Mouse (Mus musculus) heart, embryonic 13.5 days (tissue): ENCODE data around the gene Lsm7. TPM values are rescaled to one million over a fixed set of nuclear protein-coding genes. Genes with fewer than 3 reads are reported as not detected.
"Not testable (repeated sequence)": the region's sequence is repeated elsewhere in the genome, so short reads cannot be mapped to it uniquely, and the experiment has no call there.

Experiments used
- ATAC-seq: fragments of 200-750 bp; cut with Nextera tagmentation; 2 replicates; pipeline ENCODE4 v1.8.0; 2017; ENCODE audit warnings: moderate TSS enrichment; ENCODE audit not compliant: insufficient number of reproducible peaks, low FRiP score, low TSS enrichment; ENCODE audit errors: extremely low read depth
- H3K27ac ChIP-seq: fragments of 300-500 bp; sonication (generic); replicated peaks from 2 replicates; pipeline ENCODE4 v1.5.1; 2015; ENCODE audit warnings: moderate library complexity, mild to moderate bottlenecking, inconsistent platforms
- H3K27me3 ChIP-seq: fragments of 300-500 bp; sonication (generic); replicated peaks from 2 replicates; pipeline ENCODE4 v1.6.1; 2015; ENCODE audit warnings: mild to moderate bottlenecking, inconsistent platforms
- H3K36me3 ChIP-seq: fragments of 300-500 bp; sonication (generic); 2 replicates; pipeline ENCODE4 v1.6.1; 2015; ENCODE audit warnings: mild to moderate bottlenecking, inconsistent platforms
- H3K4me1 ChIP-seq: fragments of 300-500 bp; sonication (generic); 2 replicates; pipeline ENCODE4 v1.6.1; 2015; ENCODE audit warnings: inconsistent platforms
- H3K4me2 ChIP-seq: fragments of 300-500 bp; sonication (generic); 2 replicates; pipeline ENCODE4 v1.6.1; 2015; ENCODE audit warnings: inconsistent platforms, mild to moderate bottlenecking, moderate library complexity
- H3K4me3 ChIP-seq: fragments of 300-500 bp; sonication (generic); 2 replicates; pipeline ENCODE4 v1.5.1; 2015; ENCODE audit warnings: moderate library complexity, mild to moderate bottlenecking, inconsistent platforms
- H3K9ac ChIP-seq: fragments of 300-500 bp; sonication (generic); 2 replicates; pipeline ENCODE4 v1.6.1; 2015; ENCODE audit warnings: inconsistent platforms, mild to moderate bottlenecking, moderate library complexity
- H3K9me3 ChIP-seq: fragments of 300-500 bp; sonication (generic); 2 replicates; pipeline ENCODE4 v1.6.1; 2016; ENCODE audit warnings: inconsistent platforms
- WGBS: fragments of 180-500 bp; shearing (Covaris S2); methylation state at CpG from one replicate; pipeline ENCODE4 v1.1.7; 2015; ENCODE audit warnings: mixed read lengths; 5-methylcytosine and 5-hydroxymethylcytosine counted together
- polyA plus RNA-seq: library from polyadenylated mRNA; unstranded; fragments of >200 nt; fragmentation: Nextera tagmentation; extraction: Ambion mirVana; gene quantifications from 2 replicates; pipeline ENCODE4 v1.2.1, GENCODE M21; 2015

Lsm7 gene
- polyA plus RNA-seq, 1 experiment from 2014 or later = 157 TPM

DNA sequence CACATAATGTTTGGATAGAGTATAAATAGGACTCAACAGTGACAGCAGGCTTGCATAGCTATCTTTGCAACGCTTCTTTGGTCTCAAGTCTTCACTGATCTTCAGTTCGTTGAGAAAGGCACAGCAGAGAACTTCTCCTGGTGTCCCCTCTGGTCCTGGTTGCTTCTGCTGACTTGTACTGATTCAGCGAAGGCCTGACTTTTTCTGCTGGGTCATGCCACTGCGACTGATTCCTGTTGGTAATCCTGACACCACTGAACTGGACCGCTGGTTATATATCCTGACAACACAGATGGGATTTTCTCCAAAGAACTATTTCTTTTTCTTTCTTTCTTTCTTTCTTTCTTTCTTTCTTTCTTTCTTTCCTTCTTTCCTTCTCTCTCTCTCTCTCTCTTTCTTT is 32.5 kb downstream of the Lsm7 start:
- Histone ChIP-seq H3K36me3 (no peaks in the 10 kb centered on the region), H3K4me3 (no peak overlapping the region), H3K4me2 (no peak overlapping the region), H3K27me3 (no peaks in the 10 kb centered on the region), H3K4me1 (peaks cover 8% of the 10 kb centered on the region), H3K9ac (no peak overlapping the region), H3K9me3 (no peaks in the 10 kb centered on the region), H3K27ac (no peak overlapping the region)
- no peak for ATAC-seq
- WGBS = 77% methylated on average over 5 of the region's 5 CpGs

DNA sequence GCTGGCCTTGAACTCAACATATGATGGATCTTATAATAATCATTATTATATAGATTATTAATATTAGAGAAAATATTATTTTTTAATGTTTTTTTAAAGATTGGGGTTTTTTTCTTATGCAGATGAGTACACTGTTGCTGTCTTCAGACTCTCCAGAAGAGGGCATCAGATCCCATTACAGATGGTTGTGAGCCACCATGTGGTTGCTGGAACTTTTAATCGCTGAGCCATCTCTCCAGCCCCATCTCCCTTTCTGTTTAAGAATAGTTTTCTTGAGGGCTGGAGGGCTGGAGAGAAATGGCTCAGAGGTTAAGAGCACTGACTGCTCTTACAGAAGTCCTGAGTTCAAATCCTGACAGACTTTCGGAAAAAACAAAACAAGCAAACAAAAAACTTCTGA is 33.0 kb downstream of the Lsm7 start:
- no peak overlapping the region for H3K9ac ChIP-seq
- no peak overlapping the region for H3K4me3 ChIP-seq
- H3K27ac ChIP-seq = no peak overlapping the region
- no peaks in the 10 kb centered on the region for H3K36me3 ChIP-seq
- H3K4me2 ChIP-seq = no peak overlapping the region
- 46% methylated on average over 2 of the region's 2 CpGs for WGBS
- no peak for ATAC-seq
- H3K9me3 ChIP-seq = no peaks in the 10 kb centered on the region
- H3K27me3 ChIP-seq = no peaks in the 10 kb centered on the region
- 0 out of 2 replicates have a peak, but pooled peaks cover 7% of the 10 kb centered on the region for H3K4me1 ChIP-seq

DNA sequence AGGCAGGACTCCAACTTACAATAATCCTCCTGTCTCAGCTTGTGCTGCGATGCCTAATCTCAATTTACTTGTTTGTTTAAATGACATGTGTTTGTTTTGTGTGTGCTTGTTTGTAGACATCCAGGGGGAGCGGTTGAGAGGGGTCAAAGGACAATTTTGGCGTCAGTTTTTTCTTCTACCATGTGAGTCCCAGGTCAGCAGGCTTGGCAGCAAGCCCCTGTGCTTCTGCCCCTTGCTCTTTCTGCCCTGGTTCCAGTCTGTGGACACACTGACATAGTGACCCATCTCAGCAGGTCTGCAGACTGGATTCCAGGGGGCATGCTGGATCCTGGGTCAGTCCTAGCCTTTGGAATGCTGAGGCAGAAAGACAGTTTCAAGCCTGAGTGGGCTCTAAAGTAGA is 35.6 kb downstream of the Lsm7 start:
- no peak for ATAC-seq
- 0 out of 2 replicates have a peak, but pooled peaks cover 7% of the 10 kb centered on the region for H3K4me1 ChIP-seq
- H3K27ac ChIP-seq = no peak overlapping the region
- no peaks in the 10 kb centered on the region for H3K9me3 ChIP-seq
- 52% methylated on average over 3 of the region's 3 CpGs for WGBS
- no peak overlapping the region for H3K4me3 ChIP-seq
- H3K9ac ChIP-seq = no peak overlapping the region; the same call in 1 of the 2 replicates
- no peaks in the 10 kb centered on the region for H3K36me3 ChIP-seq
- no peaks in the 10 kb centered on the region for H3K27me3 ChIP-seq
- no peak overlapping the region for H3K4me2 ChIP-seq

DNA sequence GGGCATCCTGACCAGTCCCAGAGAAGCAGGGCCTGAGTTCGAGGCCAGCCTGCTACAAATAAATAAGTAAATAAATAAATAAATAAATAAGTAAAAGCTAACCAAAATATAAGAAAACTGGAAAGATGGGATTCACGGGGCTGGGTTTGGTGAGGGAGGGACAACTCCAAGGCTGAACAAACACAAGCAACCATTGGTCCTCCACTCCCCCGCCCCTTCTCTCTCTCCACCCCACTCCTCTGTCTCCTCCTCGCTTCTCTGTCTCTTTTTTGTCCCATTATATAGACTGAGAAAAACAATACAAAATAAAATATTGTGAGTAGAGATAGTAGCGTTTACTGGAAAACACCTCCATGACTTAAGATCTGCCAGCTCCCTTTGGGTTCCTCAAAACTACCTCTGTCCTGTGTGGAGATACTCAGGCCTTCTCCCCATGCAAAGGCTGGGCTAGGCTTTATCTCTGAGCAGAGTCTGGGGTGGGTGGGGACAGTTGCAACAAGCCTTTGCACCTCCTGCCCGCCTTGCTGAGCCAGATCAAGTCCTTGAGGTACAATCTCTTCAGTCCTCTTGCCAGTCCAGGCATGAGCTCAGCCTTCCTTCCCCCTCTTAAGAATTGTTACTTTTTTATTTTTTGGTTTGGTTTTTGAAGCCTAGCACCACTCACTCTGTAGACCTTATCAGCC is 36.3 kb downstream of the Lsm7 start:
- H3K4me3 ChIP-seq = no peak overlapping the region
- no peak for ATAC-seq
- H3K27ac ChIP-seq = no peak overlapping the region
- H3K9me3 ChIP-seq = no peaks in the 10 kb centered on the region
- H3K36me3 ChIP-seq = no peaks in the 10 kb centered on the region
- H3K9ac ChIP-seq = 0 out of 2 replicates have a peak overlapping the region, but pooled peaks have one; percentile 47
- no peaks in the 10 kb centered on the region for H3K27me3 ChIP-seq
- H3K4me1 ChIP-seq = 0 out of 2 replicates have a peak, but pooled peaks cover 4% of the 10 kb centered on the region
- 52% methylated on average over 6 of the region's 6 CpGs for WGBS
- H3K4me2 ChIP-seq = no peak overlapping the region

DNA sequence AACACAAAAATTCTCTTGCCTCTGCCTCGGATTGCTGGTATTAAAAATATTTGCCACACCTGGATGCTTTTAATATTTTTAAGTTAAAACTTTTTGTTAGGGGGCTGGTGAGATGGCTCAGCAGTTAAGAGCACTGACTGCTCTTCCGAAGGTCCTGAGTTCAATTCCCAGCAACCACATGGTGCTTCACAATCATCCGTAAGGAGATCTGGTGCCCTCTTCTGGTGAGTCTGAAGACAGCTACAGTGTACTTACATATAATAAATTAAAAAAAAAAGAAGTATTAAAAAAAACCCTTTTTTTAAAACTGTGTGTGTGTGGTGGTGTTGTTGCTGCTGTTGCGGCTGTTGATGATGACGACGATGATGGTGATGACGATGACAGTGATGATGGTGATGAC is 37.1 kb downstream of the Lsm7 start:
- H3K4me3 ChIP-seq, H3K27ac ChIP-seq, H3K9me3 ChIP-seq, H3K4me2 ChIP-seq, H3K36me3 ChIP-seq, H3K27me3 ChIP-seq, ATAC-seq, H3K4me1 ChIP-seq, H3K9ac ChIP-seq: not testable (repeated sequence)
- WGBS = 81% methylated on average over 7 of the region's 7 CpGs

DNA sequence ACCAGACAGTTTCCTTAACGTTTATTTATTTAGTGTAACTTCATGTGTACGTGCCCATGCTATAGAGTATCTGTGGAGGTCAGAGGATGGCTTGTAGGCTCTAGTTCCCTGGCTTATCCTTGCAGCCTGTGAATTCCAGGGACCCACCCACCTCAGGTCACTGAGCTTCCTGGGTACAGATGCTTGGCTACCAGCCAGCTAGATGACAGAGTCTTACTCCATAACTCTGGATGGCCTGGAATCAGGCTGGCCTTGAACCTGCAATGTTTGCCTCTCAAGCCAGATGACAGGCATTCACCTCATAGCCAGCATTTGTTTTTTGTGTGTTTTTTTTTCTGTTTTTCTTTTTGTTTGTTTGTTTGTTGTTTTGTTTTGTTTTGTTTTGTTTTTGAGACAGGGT is 37.8 kb downstream of the Lsm7 start:
- Histone ChIP-seq H3K36me3 (no peaks in the 10 kb centered on the region), H3K9me3 (no peaks in the 10 kb centered on the region), H3K4me1 (peaks cover 10% of the 10 kb centered on the region; the same call in 1 of the 2 replicates), H3K9ac (no peak overlapping the region), H3K4me3 (no peak overlapping the region), H3K4me2 (no peak overlapping the region), H3K27me3 (peaks cover 11% of the 10 kb centered on the region; the same call in 1 of the 2 replicates), H3K27ac (no peak overlapping the region)
- WGBS = 49% methylated on average over 2 of the region's 2 CpGs
- ATAC-seq = no peak

DNA sequence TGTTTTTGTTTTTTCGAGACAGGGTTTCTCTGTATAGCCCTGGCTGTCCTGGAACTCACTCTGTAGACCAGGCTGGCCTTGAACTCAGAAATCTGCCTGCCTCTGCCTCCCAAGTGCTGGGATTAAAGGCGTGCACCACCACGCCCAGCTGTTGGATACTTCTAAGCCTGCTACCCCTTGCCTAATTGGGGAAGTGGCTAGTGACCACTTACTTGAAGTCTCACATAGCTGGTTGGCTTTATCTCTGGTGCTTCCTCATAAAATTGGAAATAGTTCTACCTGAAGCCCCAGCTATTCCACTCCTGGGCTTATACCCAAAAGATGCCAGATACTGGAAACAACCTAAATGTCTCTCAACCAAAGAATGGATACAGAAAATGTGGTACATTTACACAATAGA is 38.7 kb downstream of the Lsm7 start:
- peaks cover 11% of the 10 kb centered on the region; the same call in 1 of the 2 replicates for H3K27me3 ChIP-seq
- not testable (repeated sequence) for H3K36me3 ChIP-seq, ATAC-seq, H3K9me3 ChIP-seq, H3K27ac ChIP-seq, H3K9ac ChIP-seq, H3K4me2 ChIP-seq, H3K4me3 ChIP-seq
- WGBS = 79% methylated on average over 3 of the region's 3 CpGs
- peaks cover 12% of the 10 kb centered on the region; the same call in 1 of the 2 replicates for H3K4me1 ChIP-seq

DNA sequence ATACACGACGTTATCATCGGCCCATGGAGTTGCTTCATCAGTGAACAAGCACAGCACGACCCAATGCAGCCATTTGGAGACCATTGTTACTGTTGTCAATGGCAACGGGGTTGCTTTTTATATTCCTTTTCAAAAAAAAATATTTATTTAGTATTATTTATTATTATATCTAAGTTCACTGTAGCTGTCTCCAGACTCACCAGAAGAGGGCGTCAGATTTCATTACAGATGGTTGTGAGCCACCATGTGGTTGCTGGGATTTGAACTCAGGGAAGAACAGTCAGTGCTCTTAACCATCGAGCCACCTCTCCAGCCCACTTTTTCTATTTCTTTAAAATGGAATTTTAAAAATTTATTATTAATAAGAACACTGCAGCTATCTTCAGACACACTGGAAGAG is 40.2 kb downstream of the Lsm7 start:
- Histone ChIP-seq H3K36me3 (no peaks in the 10 kb centered on the region), H3K9ac (no peak overlapping the region), H3K4me2 (no peak overlapping the region), H3K9me3 (no peaks in the 10 kb centered on the region), H3K4me3 (no peak overlapping the region), H3K4me1 (peaks cover 20% of the 10 kb centered on the region), H3K27ac (no peak overlapping the region), H3K27me3 (peaks cover 19% of the 10 kb centered on the region)
- whole genome bisulfite sequencing = 59% methylated on average over 7 of the region's 7 CpGs
- no peak for ATAC-seq

DNA sequence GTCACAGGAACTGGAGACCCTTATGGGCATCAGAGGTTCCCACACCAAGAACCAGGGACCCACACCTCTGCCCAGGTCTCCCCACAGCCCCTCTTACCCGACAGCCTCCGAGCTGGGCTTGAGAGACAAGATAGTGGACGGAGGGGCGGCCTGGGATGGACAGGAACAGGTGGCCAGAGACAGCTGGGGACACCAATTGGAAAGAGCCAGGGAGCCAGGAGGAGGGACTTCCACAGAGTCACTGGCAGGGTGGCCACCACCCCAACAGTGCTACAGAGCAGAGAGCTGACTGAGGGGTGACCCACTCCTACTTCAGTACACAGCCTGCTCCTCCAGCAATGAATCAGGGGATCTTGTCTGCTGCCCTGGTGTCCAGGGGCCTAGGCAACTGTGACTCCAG is 41.6 kb downstream of the Lsm7 start, which contains the start of gene Jsrp1:
Gene Jsrp1, minus strand, starts transcription at position 133 of the 400 bp plus-strand sequence.
- no peak within 1 kb of the TSS for H3K27ac ChIP-seq
- no peaks in the 10 kb centered on the region for H3K36me3 ChIP-seq
- no peak within 1 kb of the TSS for H3K4me3 ChIP-seq
- no peak within 1 kb of the TSS for H3K4me2 ChIP-seq
- H3K27me3 ChIP-seq = peaks cover 32% of the 10 kb centered on the region
- no peak for ATAC-seq
- H3K4me1 ChIP-seq = peaks cover 31% of the 10 kb centered on the region
- H3K9me3 ChIP-seq = no peaks in the 10 kb centered on the region
- WGBS = 67% methylated on average over 4 of the region's 4 CpGs
- H3K9ac ChIP-seq = 0 out of 2 replicates have a peak within 1 kb of the TSS, but pooled peaks have one; percentile 42

DNA sequence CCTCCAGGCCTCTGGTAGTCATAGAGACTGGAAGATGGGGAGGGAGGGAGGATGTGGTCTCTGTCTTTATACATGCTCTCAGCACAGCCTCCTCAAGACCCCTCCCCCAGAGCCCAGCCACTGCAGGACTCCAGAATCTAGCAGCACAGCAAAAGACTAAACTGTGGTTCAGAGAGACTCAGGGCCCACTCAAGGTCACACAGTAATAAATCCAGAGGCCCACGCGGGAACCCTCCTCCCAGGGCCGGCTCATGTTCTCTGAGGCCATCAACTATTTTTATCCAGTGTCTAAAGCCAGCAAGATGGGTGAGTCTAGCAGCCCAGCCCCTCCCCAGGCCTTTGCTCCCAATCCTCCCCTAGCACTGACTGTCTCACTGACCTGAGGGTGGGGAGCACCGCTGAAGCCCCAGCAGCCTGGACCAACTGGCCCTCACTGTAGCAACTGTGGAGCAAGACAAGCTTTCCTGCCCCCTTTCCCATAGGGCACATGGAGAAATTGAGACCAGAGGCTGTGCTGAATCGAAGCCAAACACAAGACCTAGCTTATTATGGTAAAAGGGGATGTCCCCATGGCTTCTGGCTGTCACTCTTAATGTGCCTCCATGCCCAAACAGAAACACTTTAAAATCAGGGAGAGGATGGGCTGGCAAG is 42.5 kb downstream of the Lsm7 start:
- H3K27me3 ChIP-seq = peaks cover 40% of the 10 kb centered on the region
- no peak overlapping the region for H3K27ac ChIP-seq
- H3K4me1 ChIP-seq = peaks cover 39% of the 10 kb centered on the region
- no peak overlapping the region for H3K4me2 ChIP-seq
- H3K4me3 ChIP-seq = no peak overlapping the region
- no peaks in the 10 kb centered on the region for H3K9me3 ChIP-seq
- H3K9ac ChIP-seq = 0 out of 2 replicates have a peak overlapping the region, but pooled peaks have one; percentile 42
- H3K36me3 ChIP-seq = no peaks in the 10 kb centered on the region
- 40% methylated on average over 5 of the region's 5 CpGs for WGBS
- no peak for ATAC-seq

DNA sequence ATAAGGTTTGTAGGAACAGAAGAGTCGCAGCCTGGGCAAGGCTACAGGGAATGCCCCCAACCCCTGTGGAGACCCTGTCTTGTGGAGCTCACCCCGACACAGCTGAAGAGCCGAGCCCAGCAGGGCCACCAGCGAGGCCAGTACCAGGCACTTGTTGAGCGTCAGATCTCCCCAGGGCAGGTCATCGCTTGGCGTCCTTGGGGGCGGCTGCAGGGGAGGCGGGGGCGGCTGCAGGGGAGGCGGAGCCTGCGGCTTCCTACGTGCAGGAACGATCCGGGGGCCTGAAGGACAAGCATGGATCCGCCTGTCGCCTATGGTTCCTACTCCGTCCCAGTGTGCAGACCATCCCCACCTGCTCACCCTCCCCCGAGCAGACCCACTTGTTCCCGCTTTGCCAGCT is 44.9 kb downstream of the Lsm7 start:
- no peak overlapping the region for H3K27ac ChIP-seq
- peaks cover 4% of the 10 kb centered on the region; the same call in 1 of the 2 replicates for H3K36me3 ChIP-seq
- peaks cover 50% of the 10 kb centered on the region for H3K27me3 ChIP-seq
- no peak for ATAC-seq
- peaks cover 61% of the 10 kb centered on the region for H3K4me1 ChIP-seq
- H3K9me3 ChIP-seq = no peaks in the 10 kb centered on the region
- peak overlapping the region; percentile 36 for H3K4me3 ChIP-seq
- WGBS = 2% methylated on average over 20 of the region's 20 CpGs
- H3K4me2 ChIP-seq = peak overlapping the region; percentile 93
- peak overlapping the region; percentile 69 for H3K9ac ChIP-seq
